Mouse (Mus musculus): ENCODE results near the gene Tm4sf4. TPM values are rescaled to one million over a fixed set of nuclear protein-coding genes. Genes with fewer than 3 reads are reported as not detected.

Gene Tm4sf4
- total and polyA plus RNA-seq, 3 experiments, result not detected

DNA sequence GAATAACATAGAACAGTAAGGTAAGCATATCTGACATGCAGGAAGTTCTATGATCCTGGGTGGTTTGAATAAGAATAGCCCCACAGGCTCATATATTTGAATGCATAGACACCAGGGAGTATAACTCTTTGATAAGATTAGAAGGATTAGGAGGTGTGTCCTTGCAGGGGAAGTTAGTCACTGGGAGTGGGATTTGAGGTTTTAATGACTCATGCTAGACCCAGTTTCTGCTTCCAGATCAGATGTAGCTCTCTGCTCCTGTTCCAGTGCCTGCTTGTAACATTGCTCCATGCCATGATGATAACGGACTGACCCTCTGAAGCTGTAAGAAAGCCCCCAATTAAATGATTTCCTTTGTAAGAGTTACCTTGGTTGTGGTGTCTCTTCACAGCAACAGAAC, 4.5 kb upstream of the Tm4sf4 start:
- DNase-seq (ENCODE audit: low spot score) (no peak), ATAC-seq (ENCODE audit: extremely low read depth, insufficient number of reproducible peaks, low FRiP score, poor library complexity, severe bottlenecking) (no peak)
- no peaks in the 10 kb centered on the region for H3K4me1 ChIP-seq (ENCODE audit: insufficient read depth, low read depth, low read length)
- H3K27me3 ChIP-seq (ENCODE audit: insufficient read depth, low read length), result no peaks in the 10 kb centered on the region
- TF ChIP-seq POLR2AphosphoS5 (IDR thresholded peaks at IDR 0.05; ENCODE audit: insufficient replicate concordance, low read depth, low read length), result no peak
- TF ChIP-seq GATA2 (IDR thresholded peaks at IDR 0.05; ENCODE audit: borderline replicate concordance, low read depth, low read length), result no peak
- TF ChIP-seq CTCF (IDR thresholded peaks at IDR 0.05; ENCODE audit: low read depth, low read length), result no peak
- no peak for TF ChIP-seq TAL1 (conservative IDR thresholded peaks at IDR 0.05; ENCODE audit: low read depth, low read length)
- TF ChIP-seq GATA1 (IDR thresholded peaks at IDR 0.05; ENCODE audit: borderline replicate concordance, low read length), result no peak
- no peak overlapping the region for H3K4me3 ChIP-seq (ENCODE audit: low read depth, low read length)
- no peaks in the 10 kb centered on the region for H3K36me3 ChIP-seq (replicated peaks)
- peaks cover 14% of the 10 kb centered on the region for H3K9me3 ChIP-seq (replicated peaks)

DNA sequence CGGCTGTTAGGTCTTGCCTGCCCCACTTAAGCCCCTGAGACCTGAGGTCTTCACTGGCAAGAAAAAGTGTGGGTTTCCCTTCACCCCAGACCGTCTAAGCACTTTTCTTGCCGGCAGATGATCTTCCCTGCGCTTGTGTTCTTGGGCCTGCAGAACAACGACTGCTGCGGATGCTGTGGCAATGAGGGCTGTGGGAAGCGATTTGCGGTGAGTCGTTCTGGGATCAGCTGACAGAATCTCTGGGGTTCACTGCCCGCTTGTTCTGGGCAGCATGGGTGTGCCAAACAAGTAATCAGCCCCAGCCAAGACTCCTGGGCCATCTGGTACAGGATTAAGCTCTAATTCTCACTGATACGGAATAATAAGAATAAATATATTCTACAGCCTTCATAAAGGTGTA, 1.2 kb downstream of the Tm4sf4 start:
- peaks cover 17% of the 10 kb centered on the region for H3K9me3 ChIP-seq (replicated peaks)
- H3K4me3 ChIP-seq (ENCODE audit: low read depth, low read length), result no peak overlapping the region
- DNase-seq (ENCODE audit: low spot score), result no peak
- TF ChIP-seq CTCF (IDR thresholded peaks at IDR 0.05; ENCODE audit: low read depth, low read length) (no peak), POLR2AphosphoS5 (IDR thresholded peaks at IDR 0.05; ENCODE audit: insufficient replicate concordance, low read depth, low read length) (no peak), GATA2 (IDR thresholded peaks at IDR 0.05; ENCODE audit: borderline replicate concordance, low read depth, low read length) (no peak), GATA1 (IDR thresholded peaks at IDR 0.05; ENCODE audit: borderline replicate concordance, low read length) (no peak), TAL1 (conservative IDR thresholded peaks at IDR 0.05; ENCODE audit: low read depth, low read length) (no peak)
- no peak for ATAC-seq (ENCODE audit: extremely low read depth, insufficient number of reproducible peaks, low FRiP score, poor library complexity, severe bottlenecking)
- no peaks in the 10 kb centered on the region for H3K4me1 ChIP-seq (ENCODE audit: insufficient read depth, low read depth, low read length)
- H3K36me3 ChIP-seq (replicated peaks), result no peaks in the 10 kb centered on the region
- H3K27me3 ChIP-seq (ENCODE audit: insufficient read depth, low read length), result no peaks in the 10 kb centered on the region

DNA sequence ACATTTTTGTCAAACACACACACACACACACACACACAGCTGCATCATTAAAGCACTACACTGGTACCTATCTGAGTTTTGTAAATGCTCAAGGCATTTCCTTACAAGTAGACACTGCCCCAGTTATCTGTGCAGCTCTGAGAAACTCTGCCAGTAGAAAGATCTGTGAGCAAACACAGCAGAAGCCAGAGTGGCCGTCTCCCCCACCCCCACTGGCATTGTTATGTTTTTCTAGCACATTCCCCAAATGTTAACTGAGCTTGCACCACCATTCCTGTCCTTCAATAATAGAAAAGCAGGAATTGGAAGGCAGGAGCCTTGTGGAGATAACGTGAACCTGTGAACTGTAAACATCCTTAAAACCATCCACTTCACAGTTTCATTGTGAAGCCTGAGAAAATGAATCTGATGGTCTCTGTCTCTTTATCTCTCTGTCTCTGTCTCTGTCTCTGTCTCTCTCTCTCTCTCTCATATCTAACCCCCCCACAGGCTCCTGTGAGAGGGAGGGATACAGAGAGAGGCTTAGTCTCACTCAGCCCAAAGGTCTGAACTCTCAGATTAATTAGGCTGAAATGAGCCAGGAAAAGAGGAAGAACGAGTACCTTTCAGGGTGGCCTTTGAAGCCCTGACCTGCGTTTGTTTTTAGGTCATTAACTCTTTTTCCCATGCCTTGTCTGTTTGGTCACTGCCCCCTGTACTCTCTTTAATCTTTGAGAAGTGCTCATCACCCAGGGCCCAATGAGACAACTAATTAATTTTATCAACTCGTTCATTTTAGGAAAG, 3.8 kb downstream of the Tm4sf4 start:
- Histone ChIP-seq H3K4me1 (ENCODE audit: insufficient read depth, low read depth, low read length) (no peaks in the 10 kb centered on the region), H3K9me3 (replicated peaks) (peaks cover 17% of the 10 kb centered on the region), H3K4me3 (ENCODE audit: low read depth, low read length) (no peak overlapping the region), H3K27me3 (ENCODE audit: insufficient read depth, low read length) (no peaks in the 10 kb centered on the region), H3K36me3 (replicated peaks) (no peaks in the 10 kb centered on the region)
- ATAC-seq (ENCODE audit: extremely low read depth, insufficient number of reproducible peaks, low FRiP score, poor library complexity, severe bottlenecking), result no peak
- no peak for DNase-seq (ENCODE audit: low spot score)
- no peak for TF ChIP-seq GATA2 (IDR thresholded peaks at IDR 0.05; ENCODE audit: borderline replicate concordance, low read depth, low read length)

DNA sequence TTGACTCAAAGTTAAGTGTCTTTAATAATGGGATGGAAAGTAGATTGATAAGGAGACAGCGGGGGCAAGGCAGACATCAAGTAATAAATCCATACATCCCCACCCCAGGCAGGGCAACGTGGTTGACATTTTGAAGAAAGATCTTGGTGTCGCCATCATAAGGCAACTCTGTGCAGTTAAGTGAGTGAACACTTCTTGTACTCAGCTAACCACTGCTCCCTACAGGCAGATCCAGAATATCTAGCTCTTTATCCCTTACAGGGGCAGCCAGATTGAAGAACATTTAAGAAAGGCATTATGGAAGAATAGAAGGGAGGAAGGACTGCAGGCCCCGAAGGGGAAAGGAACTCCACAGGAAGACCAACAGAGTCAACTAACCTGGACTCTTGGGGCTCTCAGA, 4.4 kb downstream of the Tm4sf4 start:
- TF ChIP-seq GATA2 (IDR thresholded peaks at IDR 0.05; ENCODE audit: borderline replicate concordance, low read depth, low read length), result no peak
- no peaks in the 10 kb centered on the region for H3K27me3 ChIP-seq (ENCODE audit: insufficient read depth, low read length)
- DNase-seq (ENCODE audit: low spot score) (no peak), ATAC-seq (ENCODE audit: extremely low read depth, insufficient number of reproducible peaks, low FRiP score, poor library complexity, severe bottlenecking) (no peak)
- no peak overlapping the region for H3K4me3 ChIP-seq (ENCODE audit: low read depth, low read length)
- no peaks in the 10 kb centered on the region for H3K36me3 ChIP-seq (replicated peaks)
- no peaks in the 10 kb centered on the region for H3K4me1 ChIP-seq (ENCODE audit: insufficient read depth, low read depth, low read length)
- H3K9me3 ChIP-seq (replicated peaks), result peaks cover 15% of the 10 kb centered on the region

DNA sequence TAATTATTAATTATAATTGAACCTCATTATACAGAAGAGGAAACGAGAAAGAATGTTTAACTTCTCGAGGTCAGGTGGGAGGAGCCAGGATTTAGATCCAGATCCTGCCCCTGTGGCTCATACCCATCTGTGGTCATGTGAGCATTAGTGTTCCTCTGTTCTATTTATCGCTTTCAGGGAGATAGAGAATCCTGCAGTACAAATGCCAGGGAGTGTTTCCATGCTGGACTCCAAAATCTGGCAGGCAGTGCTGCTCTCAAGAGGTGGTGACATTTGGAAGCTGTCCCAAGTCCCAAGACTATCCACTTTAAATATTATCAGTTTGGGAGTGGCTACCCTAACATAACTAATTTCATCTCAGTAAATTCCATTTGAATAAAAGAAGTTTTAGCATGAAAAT, 6.6 kb downstream of the Tm4sf4 start:
- TF ChIP-seq POLR2AphosphoS5 (IDR thresholded peaks at IDR 0.05; ENCODE audit: insufficient replicate concordance, low read depth, low read length) (no peak), TAL1 (conservative IDR thresholded peaks at IDR 0.05; ENCODE audit: low read depth, low read length) (no peak), GATA2 (IDR thresholded peaks at IDR 0.05; ENCODE audit: borderline replicate concordance, low read depth, low read length) (no peak), CTCF (IDR thresholded peaks at IDR 0.05; ENCODE audit: low read depth, low read length) (no peak), GATA1 (IDR thresholded peaks at IDR 0.05; ENCODE audit: borderline replicate concordance, low read length) (no peak)
- no peak for DNase-seq (ENCODE audit: low spot score)
- Histone ChIP-seq H3K4me1 (ENCODE audit: insufficient read depth, low read depth, low read length) (no peaks in the 10 kb centered on the region), H3K9me3 (replicated peaks) (peaks cover 10% of the 10 kb centered on the region), H3K4me3 (ENCODE audit: low read depth, low read length) (no peak overlapping the region), H3K27me3 (ENCODE audit: insufficient read depth, low read length) (no peaks in the 10 kb centered on the region), H3K36me3 (replicated peaks) (no peaks in the 10 kb centered on the region)
- no peak for ATAC-seq (ENCODE audit: extremely low read depth, insufficient number of reproducible peaks, low FRiP score, poor library complexity, severe bottlenecking)

DNA sequence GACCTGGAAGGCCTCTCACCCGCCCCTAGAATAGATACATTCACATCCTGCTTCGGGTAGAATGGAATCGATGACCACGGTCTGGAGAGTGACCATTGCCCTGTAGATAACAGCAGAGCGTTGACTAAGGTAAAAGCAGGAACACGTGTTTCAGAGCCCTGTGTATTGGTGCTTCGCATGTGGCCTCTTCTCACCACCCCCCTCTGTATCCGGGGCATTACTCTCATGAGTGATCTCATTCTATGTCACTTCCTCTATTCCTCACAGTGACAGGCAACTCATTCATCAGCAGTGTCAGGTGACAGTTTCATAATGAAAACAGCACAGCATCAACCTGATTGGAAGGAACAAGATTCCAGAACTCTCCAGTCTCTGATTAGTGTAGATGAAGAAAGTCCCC, 10.2 kb downstream of the Tm4sf4 start:
- no peak for ATAC-seq (ENCODE audit: extremely low read depth, insufficient number of reproducible peaks, low FRiP score, poor library complexity, severe bottlenecking)
- Histone ChIP-seq H3K4me1 (ENCODE audit: insufficient read depth, low read depth, low read length) (no peaks in the 10 kb centered on the region), H3K4me3 (ENCODE audit: low read depth, low read length) (no peak overlapping the region), H3K9me3 (replicated peaks) (peaks cover 15% of the 10 kb centered on the region), H3K27me3 (ENCODE audit: insufficient read depth, low read length) (no peaks in the 10 kb centered on the region), H3K36me3 (replicated peaks) (no peaks in the 10 kb centered on the region)
- TF ChIP-seq GATA1 (IDR thresholded peaks at IDR 0.05; ENCODE audit: borderline replicate concordance, low read length) (no peak), TAL1 (conservative IDR thresholded peaks at IDR 0.05; ENCODE audit: low read depth, low read length) (no peak), CTCF (IDR thresholded peaks at IDR 0.05; ENCODE audit: low read depth, low read length) (no peak), GATA2 (IDR thresholded peaks at IDR 0.05; ENCODE audit: borderline replicate concordance, low read depth, low read length) (no peak), POLR2AphosphoS5 (IDR thresholded peaks at IDR 0.05; ENCODE audit: insufficient replicate concordance, low read depth, low read length) (no peak)
- DNase-seq (ENCODE audit: low spot score), result no peak

DNA sequence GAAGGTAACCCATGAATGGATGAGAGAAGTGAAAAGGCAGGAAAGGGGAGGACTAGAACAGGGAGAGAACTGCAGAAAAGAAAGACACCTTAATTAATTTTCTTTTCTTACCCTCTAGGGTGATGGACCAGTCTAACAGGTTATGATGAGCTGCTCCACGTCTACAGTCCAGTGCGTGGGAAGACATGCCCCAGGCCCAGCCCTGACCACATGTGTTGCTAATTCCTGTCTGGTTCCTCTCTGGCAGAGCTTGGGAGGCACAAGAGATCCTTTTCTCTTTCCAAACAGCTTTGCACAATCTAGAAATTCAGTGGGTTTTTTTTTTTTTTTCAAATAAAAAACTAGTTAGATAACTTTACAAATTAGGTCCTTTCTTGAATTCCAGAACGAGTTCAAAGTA, 15.8 kb downstream of the Tm4sf4 start:
- ATAC-seq (ENCODE audit: extremely low read depth, insufficient number of reproducible peaks, low FRiP score, poor library complexity, severe bottlenecking) (no peak), DNase-seq (ENCODE audit: low spot score) (no peak)
- no peaks in the 10 kb centered on the region for H3K36me3 ChIP-seq (replicated peaks)
- H3K4me1 ChIP-seq (ENCODE audit: insufficient read depth, low read depth, low read length), result no peaks in the 10 kb centered on the region
- H3K27me3 ChIP-seq (ENCODE audit: insufficient read depth, low read length), result no peaks in the 10 kb centered on the region
- H3K9me3 ChIP-seq (replicated peaks), result peaks cover 11% of the 10 kb centered on the region
- TF ChIP-seq GATA2 (IDR thresholded peaks at IDR 0.05; ENCODE audit: borderline replicate concordance, low read depth, low read length), result no peak
- no peak for TF ChIP-seq GATA1 (IDR thresholded peaks at IDR 0.05; ENCODE audit: borderline replicate concordance, low read length)
- TF ChIP-seq CTCF (IDR thresholded peaks at IDR 0.05; ENCODE audit: low read depth, low read length), result no peak
- TF ChIP-seq TAL1 (conservative IDR thresholded peaks at IDR 0.05; ENCODE audit: low read depth, low read length), result no peak
- TF ChIP-seq POLR2AphosphoS5 (IDR thresholded peaks at IDR 0.05; ENCODE audit: insufficient replicate concordance, low read depth, low read length), result no peak
- H3K4me3 ChIP-seq (ENCODE audit: low read depth, low read length), result no peak overlapping the region

Data from G1E (cell line).